Mouse (Mus musculus): ENCODE results near the gene Hmga1. TPM values are rescaled to one million over a fixed set of nuclear protein-coding genes. Genes with fewer than 3 reads are reported as not detected.
A peak's percentile ranks its signal among the peaks of the same experiment; 100 is the strongest.

Hmga1 gene
- polyA plus RNA-seq, 1 experiment from 2014 or later = 186 TPM

DNA sequence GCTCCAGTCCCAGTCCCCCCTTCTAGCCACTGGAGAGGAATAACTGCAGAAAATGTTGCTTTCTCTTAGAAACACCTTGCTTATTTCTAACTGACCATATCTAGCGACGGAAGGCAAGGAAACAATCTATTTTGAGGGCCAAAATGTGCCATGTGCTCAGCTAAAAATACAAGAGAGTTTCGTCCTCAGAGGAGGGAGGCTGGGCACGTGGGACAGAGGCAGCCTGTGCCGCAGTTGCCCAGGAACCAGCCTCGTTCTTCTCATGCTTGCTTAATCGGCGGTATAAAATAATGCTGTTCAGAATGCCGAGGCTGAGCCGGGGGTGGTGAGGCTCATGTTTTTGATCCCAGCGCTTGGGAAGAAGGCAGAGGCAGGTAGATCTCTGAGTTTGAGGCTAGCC lies 11.7 kb upstream of the Hmga1 start:
- WGBS = 75% methylated on average over 11 of the region's 11 CpGs
- Histone ChIP-seq H3K9me3 (replicated peaks; ENCODE audit: control insufficient read depth, low read length) (no peaks in the 10 kb centered on the region), H3K4me3 (ENCODE audit: low read length) (no peak overlapping the region), H3K27me3 (ENCODE audit: control insufficient read depth, insufficient read depth, low read length) (no peaks in the 10 kb centered on the region), H3K4me2 (ENCODE audit: low read depth, low read length) (no peak overlapping the region), H3K9ac (ENCODE audit: low read length) (no peak overlapping the region), H3K4me1 (ENCODE audit: control insufficient read depth, insufficient read depth, low read length) (peaks cover 7% of the 10 kb centered on the region), H3K27ac (ENCODE audit: low read length) (no peak overlapping the region), H3K36me3 (ENCODE audit: control insufficient read depth, insufficient read depth) (no peaks in the 10 kb centered on the region)
- ATAC-seq (replicated peaks; ENCODE audit: extremely low read depth, insufficient read depth, low FRiP score) = no peak

DNA sequence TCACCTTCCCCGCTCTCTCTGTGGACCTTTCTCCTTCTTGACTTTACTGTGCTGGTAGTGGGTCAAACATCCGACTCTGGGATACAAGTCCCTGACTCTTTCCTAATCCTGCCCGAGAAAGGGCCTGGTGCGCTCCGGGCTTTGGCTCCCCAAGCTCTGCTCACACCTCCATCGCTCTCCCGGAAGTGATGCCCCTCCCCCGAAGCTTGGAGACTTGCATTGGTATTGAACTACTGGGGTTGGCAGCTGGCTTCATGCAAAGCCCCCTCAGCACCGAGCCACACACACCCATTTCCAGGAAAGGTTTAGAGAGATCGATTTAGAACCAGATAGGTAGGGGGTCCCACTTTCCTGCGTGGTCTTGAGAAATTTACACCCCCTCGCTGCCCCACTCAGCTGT lies 10.3 kb upstream of the Hmga1 start:
- H3K36me3 ChIP-seq (ENCODE audit: control insufficient read depth, insufficient read depth) = no peaks in the 10 kb centered on the region
- no peaks in the 10 kb centered on the region for H3K9me3 ChIP-seq (replicated peaks; ENCODE audit: control insufficient read depth, low read length)
- no peak for ATAC-seq (replicated peaks; ENCODE audit: extremely low read depth, insufficient read depth, low FRiP score)
- WGBS = 47% methylated on average over 12 of the region's 12 CpGs
- H3K4me3 ChIP-seq (ENCODE audit: low read length) = no peak overlapping the region
- H3K27ac ChIP-seq (ENCODE audit: low read length) = no peak overlapping the region
- H3K9ac ChIP-seq (ENCODE audit: low read length) = no peak overlapping the region
- H3K4me1 ChIP-seq (ENCODE audit: control insufficient read depth, insufficient read depth, low read length) = peaks cover 7% of the 10 kb centered on the region
- no peaks in the 10 kb centered on the region for H3K27me3 ChIP-seq (ENCODE audit: control insufficient read depth, insufficient read depth, low read length)
- no peak overlapping the region for H3K4me2 ChIP-seq (ENCODE audit: low read depth, low read length)

DNA sequence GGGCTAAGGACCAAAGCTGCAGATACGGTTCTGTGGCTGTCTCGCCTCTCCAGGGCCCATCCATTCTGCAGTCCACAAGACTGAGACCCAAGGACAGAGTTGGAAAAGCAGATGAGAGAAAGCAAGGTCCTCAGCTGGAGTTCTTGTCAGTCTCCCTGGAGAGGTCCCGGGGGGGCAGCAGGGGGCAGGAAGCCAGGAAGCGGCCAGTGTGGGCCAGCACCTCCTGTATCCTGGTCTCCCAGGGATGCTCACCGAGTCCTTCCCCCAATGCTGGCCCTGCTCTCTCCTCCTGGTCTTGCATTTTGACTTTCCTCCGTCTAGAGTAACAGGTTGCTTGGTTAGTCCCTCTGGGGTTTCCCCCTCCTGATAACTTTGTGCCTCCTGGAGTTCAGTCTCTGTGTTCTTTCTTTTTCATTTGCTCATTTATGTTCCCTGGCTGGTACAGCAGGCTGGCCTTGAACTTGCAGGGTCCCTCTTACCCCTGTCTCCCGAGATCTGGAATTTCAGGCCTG lies 9.7 kb upstream of the Hmga1 start:
- H3K4me2 ChIP-seq (ENCODE audit: low read depth, low read length) = no peak overlapping the region
- ATAC-seq (replicated peaks; ENCODE audit: extremely low read depth, insufficient read depth, low FRiP score) = no peak
- H3K4me1 ChIP-seq (ENCODE audit: control insufficient read depth, insufficient read depth, low read length) = peaks cover 7% of the 10 kb centered on the region
- no peaks in the 10 kb centered on the region for H3K36me3 ChIP-seq (ENCODE audit: control insufficient read depth, insufficient read depth)
- no peak overlapping the region for H3K27ac ChIP-seq (ENCODE audit: low read length)
- 72% methylated on average over 7 of the region's 7 CpGs for WGBS
- no peak overlapping the region for H3K9ac ChIP-seq (ENCODE audit: low read length)
- H3K27me3 ChIP-seq (ENCODE audit: control insufficient read depth, insufficient read depth, low read length) = no peaks in the 10 kb centered on the region
- H3K4me3 ChIP-seq (ENCODE audit: low read length) = no peak overlapping the region
- H3K9me3 ChIP-seq (replicated peaks; ENCODE audit: control insufficient read depth, low read length) = no peaks in the 10 kb centered on the region

DNA sequence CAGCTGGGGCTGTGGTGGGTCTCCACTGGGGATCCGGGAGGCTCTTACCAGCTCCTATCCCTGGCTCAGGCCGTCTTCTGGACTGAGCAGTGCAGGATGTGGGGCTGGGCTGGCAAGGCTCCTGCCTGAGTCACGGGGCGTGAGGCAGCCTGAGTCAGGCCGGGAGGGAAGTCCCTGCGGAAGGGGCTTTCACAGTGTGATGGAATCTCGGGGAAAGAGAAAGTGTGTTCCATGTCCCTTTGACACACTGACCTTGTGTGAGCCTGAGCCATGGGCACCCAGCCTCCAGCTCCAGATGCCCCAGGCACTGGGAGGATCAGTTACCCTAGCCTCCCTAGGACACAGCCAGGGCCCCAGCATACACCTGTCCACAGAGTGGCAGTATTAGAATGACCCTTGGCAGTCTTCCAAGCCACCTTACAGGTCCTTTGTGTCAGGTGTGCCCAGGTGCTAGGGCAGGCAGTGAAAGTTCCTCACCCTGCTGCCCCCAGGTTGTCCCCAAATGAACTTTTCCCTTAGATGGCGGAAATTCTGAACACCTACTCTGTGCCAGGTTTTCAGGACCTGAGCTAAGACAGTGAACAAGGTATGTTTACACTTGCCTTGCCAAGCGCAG lies 8.9 kb upstream of the Hmga1 start:
- 56% methylated on average over 9 of the region's 9 CpGs for WGBS
- Histone ChIP-seq H3K27me3 (ENCODE audit: control insufficient read depth, insufficient read depth, low read length) (no peaks in the 10 kb centered on the region), H3K27ac (ENCODE audit: low read length) (no peak overlapping the region), H3K4me2 (ENCODE audit: low read depth, low read length) (no peak overlapping the region), H3K36me3 (ENCODE audit: control insufficient read depth, insufficient read depth) (no peaks in the 10 kb centered on the region), H3K4me1 (ENCODE audit: control insufficient read depth, insufficient read depth, low read length) (peaks cover 7% of the 10 kb centered on the region), H3K9ac (ENCODE audit: low read length) (no peak overlapping the region), H3K9me3 (replicated peaks; ENCODE audit: control insufficient read depth, low read length) (no peaks in the 10 kb centered on the region), H3K4me3 (ENCODE audit: low read length) (no peak overlapping the region)
- ATAC-seq (replicated peaks; ENCODE audit: extremely low read depth, insufficient read depth, low FRiP score) = peak; percentile 42; the same call in 1 of the 2 replicates

DNA sequence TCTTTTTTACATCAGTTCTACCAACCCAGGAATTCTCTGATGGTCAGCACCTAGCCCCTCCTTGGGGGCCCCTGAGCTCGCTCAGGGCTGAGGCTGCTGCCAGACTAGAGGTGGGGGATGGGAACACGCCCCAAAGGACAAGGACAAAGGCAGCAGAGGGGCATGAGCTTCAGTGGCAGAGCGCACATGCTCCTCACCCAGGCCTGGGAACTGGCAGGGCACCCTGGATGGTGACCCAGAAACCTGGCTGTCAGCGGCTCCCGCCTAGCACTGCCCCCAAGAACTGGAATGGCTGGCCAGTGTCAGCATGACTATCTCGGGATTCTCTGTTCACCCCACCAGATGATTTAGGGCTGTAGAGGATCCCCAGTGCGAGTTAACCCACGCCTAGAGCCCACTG lies 7.1 kb upstream of the Hmga1 start:
- Histone ChIP-seq H3K9me3 (replicated peaks; ENCODE audit: control insufficient read depth, low read length) (no peaks in the 10 kb centered on the region), H3K36me3 (ENCODE audit: control insufficient read depth, insufficient read depth) (no peaks in the 10 kb centered on the region), H3K27ac (ENCODE audit: low read length) (no peak overlapping the region), H3K4me2 (ENCODE audit: low read depth, low read length) (no peak overlapping the region), H3K9ac (ENCODE audit: low read length) (no peak overlapping the region; the same call in 1 of the 2 replicates), H3K4me1 (ENCODE audit: control insufficient read depth, insufficient read depth, low read length) (peaks cover 11% of the 10 kb centered on the region), H3K4me3 (ENCODE audit: low read length) (no peak overlapping the region), H3K27me3 (ENCODE audit: control insufficient read depth, insufficient read depth, low read length) (no peaks in the 10 kb centered on the region)
- ATAC-seq (replicated peaks; ENCODE audit: extremely low read depth, insufficient read depth, low FRiP score) = 0 out of 2 replicates have a peak, but pooled peaks have one; percentile 12
- WGBS = 53% methylated on average over 8 of the region's 8 CpGs

DNA sequence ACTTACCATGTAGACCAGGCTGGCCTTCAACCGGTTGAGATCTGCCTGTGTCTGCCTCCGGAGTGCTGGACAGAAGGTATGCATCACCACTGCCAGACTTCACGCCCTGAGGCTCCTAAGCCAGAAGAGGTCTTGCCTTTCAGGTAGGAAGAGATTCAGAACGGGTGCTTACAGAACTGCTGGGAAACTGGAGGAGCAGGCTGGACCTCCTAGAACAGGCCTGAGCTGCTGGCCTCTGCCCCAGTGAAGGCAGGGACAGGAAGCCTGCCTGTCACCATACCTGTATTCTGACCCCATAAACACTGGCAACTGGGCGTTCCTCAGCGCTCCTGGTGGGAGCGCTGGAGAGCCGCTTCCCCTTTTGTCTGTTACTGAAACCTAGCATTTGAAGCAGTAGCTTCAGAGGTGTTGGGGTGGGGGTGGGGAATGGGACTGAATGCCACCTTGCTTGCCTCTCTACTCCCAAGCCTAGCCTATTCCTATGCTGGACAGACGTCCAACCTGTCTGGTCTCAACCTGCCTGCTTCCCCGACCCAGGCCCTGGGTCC lies 4.8 kb upstream of the Hmga1 start:
- ATAC-seq (replicated peaks; ENCODE audit: extremely low read depth, insufficient read depth, low FRiP score) = no peak
- WGBS = 54% methylated on average over 10 of the region's 10 CpGs

DNA sequence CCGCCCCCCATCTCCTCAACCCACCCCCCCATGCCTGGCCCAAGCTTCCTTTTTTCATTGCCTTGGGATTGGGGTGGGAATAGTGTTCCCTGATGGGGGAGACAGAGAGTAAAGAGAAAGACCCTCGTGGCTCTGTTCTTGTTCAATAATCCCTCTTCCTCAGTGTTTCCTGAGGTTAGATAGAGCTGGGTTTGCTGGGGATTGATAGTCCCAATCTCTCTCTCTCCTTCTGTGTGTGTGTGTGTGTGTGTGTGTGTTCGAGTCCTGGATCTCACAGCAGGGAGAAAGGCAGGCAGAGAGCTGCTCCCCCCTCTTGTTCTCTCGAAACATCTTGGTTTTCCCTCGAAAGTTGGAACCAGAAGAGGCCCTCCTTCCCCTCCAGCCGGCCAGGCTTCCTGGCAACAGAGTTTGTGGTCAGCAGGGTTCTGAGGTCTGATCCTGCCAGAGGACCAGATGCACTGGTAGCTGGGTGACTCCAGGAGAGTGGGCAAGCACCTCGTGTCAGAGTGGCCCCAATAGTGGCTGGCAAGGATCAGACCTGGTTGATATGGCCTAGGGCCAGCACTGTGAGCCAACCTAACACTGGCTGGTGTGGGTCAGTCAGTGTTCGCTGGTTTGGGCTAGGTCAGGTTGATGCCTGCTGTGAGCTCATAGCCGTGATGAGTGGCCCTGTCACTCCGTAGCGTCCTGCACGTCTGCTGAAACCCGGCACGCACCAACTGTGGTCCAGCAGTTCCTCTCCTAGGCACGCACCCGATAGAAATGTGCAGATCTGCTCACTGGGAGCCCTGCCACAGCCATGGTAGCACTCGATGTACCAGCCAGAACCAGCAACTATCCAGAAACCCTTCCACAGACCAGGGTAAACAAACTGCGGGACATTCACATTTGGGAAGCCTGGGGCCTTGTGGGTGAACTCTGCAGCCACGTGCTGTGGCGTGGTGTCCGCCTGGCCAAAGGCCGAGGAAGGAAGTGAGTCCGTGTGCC lies 3.8 kb upstream of the Hmga1 start:
- Histone ChIP-seq H3K27me3 (ENCODE audit: control insufficient read depth, insufficient read depth, low read length) (no peaks in the 10 kb centered on the region), H3K9me3 (replicated peaks; ENCODE audit: control insufficient read depth, low read length) (no peaks in the 10 kb centered on the region), H3K9ac (ENCODE audit: low read length) (no peak overlapping the region), H3K4me1 (ENCODE audit: control insufficient read depth, insufficient read depth, low read length) (peaks cover 20% of the 10 kb centered on the region), H3K36me3 (ENCODE audit: control insufficient read depth, insufficient read depth) (no peaks in the 10 kb centered on the region), H3K4me2 (ENCODE audit: low read depth, low read length) (no peak overlapping the region), H3K4me3 (ENCODE audit: low read length) (no peak overlapping the region), H3K27ac (ENCODE audit: low read length) (no peak overlapping the region)
- whole genome bisulfite sequencing = 74% methylated on average over 23 of the region's 23 CpGs
- no peak for ATAC-seq (replicated peaks; ENCODE audit: extremely low read depth, insufficient read depth, low FRiP score)

More for the DNA sequence above, 4.8 kb upstream of the Hmga1 start:
- Histone ChIP-seq H3K9ac (ENCODE audit: low read length) (no peak overlapping the region), H3K9me3 (replicated peaks; ENCODE audit: control insufficient read depth, low read length) (no peaks in the 10 kb centered on the region), H3K36me3 (ENCODE audit: control insufficient read depth, insufficient read depth) (no peaks in the 10 kb centered on the region), H3K4me1 (ENCODE audit: control insufficient read depth, insufficient read depth, low read length) (peaks cover 19% of the 10 kb centered on the region), H3K27ac (ENCODE audit: low read length) (no peak overlapping the region), H3K4me2 (ENCODE audit: low read depth, low read length) (no peak overlapping the region), H3K4me3 (ENCODE audit: low read length) (no peak overlapping the region), H3K27me3 (ENCODE audit: control insufficient read depth, insufficient read depth, low read length) (no peaks in the 10 kb centered on the region)

DNA sequence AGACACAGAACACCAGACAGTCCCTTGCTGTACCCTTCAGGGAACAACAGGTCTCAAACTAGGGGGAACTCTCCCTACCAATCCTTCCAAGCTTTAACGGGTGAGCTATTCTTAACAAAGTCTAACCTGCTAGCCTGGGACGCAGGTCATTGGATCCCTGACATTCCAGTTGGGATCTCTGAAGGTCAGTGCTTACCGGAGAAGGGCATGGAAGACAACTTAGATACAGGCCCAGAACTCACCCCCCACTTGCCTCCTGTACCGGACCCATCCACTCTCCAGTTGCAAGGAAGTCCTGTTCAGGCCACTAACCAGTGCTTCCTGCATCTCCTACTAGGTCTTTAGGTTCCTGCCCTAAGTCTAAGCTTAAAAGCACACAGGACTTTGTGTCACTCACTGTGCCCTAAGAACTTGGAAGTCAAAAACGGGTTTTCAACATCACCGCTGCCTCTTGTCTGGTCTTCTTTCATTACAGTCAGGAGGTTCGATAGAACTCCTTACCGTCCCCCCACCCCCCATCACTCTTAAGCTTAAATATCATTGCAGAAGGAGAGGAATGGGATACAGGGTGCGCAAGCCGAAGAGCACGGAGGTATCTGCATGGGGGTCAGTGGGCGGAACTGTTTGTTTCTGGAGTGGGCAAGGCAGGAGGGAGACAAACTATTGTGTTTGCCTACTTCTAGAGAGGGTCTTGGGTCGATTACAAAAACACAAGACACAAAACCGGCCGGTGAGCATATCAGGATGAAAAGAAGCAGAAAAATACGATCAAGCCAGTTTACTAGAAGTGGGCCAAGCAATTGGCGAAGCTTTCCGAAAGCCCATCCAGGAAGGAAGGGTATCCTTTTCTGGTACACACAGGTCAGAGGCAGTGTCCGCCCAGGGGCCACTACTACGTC lies 2.0 kb upstream of the Hmga1 start:
- WGBS = 55% methylated on average over 20 of the region's 20 CpGs
- H3K9me3 ChIP-seq (replicated peaks; ENCODE audit: control insufficient read depth, low read length) = no peaks in the 10 kb centered on the region
- ATAC-seq (replicated peaks; ENCODE audit: extremely low read depth, insufficient read depth, low FRiP score) = no peak
- H3K4me3 ChIP-seq (ENCODE audit: low read length) = peak overlapping the region; percentile 85
- no peaks in the 10 kb centered on the region for H3K27me3 ChIP-seq (ENCODE audit: control insufficient read depth, insufficient read depth, low read length)
- H3K4me1 ChIP-seq (ENCODE audit: control insufficient read depth, insufficient read depth, low read length) = peaks cover 29% of the 10 kb centered on the region
- H3K4me2 ChIP-seq (ENCODE audit: low read depth, low read length) = peak overlapping the region; percentile 96
- peak overlapping the region; percentile 92 for H3K9ac ChIP-seq (ENCODE audit: low read length)
- peak overlapping the region; percentile 95 for H3K27ac ChIP-seq (ENCODE audit: low read length)
- no peaks in the 10 kb centered on the region for H3K36me3 ChIP-seq (ENCODE audit: control insufficient read depth, insufficient read depth)

All from heart, embryonic 16.5 days (tissue).